Mouse (Mus musculus) left cerebral cortex, adult 8-10 months (tissue): ENCODE data around the gene Ap1s1. TPM values are rescaled to one million over a fixed set of nuclear protein-coding genes. Genes with fewer than 3 reads are reported as not detected.

Experiments
- DNase-seq, 2 experiments: peaks; one replicate each; pipeline ENCODE4 v3.0.0; 2022; ENCODE audit warnings: low spot score in 2 of 2
- total RNA-seq, 4 experiments: library from RNA; stranded (reverse); gene quantifications; 2 replicates each; pipeline ENCODE4 v1.2.4; 2022

The Ap1s1 gene
- 100 to 1,000 TPM; 318 to 379 (median 354) TPM for total RNA-seq

DNA sequence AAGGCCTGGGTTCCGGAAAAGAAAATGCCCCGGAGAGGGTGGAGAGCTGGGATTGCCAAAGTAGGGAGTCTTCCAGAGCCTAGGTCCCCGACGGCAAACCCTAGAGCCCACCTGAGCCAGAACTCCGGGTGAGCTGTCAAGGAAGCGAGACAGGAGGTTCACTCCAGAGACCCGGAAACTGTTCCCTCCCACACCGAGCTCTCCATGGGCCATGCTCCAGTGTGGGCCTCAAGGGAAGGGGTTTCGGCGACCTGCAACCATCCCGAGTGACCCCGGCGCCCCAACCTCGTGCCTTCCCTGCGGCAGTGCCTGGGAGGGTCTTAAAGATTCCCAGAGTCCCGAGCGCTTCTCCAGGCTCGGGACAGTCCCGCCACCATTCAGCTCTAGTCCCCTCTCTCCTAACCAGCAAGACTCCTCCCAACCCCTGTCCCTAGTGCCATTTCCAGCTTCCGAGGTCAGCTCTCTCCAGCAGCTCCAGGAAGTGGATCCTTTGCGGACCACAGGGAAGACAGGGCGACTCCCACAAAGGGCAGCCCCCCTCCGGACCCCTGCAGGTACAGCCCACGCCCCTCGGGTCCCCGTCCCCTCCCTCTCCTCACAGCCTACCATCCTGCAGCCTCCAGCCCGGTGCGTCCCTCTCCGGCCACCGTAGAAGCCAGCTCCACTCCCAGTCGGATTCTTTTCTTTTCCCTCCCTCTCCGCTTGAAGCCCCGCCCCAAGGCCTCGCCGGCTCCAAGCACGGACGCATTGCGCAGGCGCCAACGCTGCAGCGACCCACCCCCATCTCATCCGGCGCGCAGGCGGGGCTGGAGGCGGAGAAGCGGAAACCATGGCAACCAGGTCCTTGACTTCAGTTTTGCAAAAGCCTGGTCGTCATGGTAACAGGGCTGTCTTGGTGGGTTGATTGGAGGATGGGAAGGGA lies at the start of gene Ap1s1:
Gene Ap1s1, minus strand, starts transcription at position 734 of the 922 bp plus-strand sequence.
- peak; percentile 94 to 98 for DNase-seq

DNA sequence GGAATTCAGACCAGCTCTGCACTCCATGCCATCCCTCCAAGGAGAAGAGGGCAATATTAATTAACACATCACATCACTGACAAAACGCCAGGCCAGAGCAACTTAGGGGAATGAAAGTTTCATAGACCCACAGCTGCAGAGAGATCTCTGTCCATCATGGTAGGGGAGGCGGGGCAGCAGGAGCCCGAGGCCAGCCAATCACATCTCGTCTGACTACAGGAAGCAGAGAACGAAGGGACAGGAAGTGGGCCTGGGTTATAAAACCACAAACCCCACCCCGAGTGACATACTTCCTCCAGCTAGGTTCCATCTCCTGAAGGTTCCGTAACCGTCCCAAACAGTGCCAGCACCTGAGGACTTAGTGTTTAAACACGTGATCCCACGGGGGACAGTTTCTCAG lies 49.2 kb upstream of the Ap1s1 start:
- DNase-seq, result no peak

DNA sequence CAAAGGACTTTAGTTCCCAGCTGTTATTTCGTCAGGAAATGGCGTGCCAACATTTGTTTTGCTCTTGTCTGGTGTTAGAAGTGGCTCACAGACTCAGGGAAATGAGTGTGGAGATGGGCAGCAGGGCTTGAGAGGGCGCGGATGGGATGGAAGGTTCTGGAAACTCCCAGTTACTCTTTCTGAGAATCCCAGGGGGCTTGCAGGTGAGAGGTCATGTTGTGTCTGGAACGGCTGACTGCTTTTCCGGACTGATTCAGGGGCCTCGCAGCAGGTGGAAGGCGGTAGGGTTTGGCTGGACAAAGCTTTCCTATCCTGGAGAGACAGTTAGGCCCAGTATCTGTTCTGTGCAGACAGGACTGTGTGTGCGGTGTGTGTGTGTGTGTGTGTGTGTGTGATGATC lies 47.8 kb upstream of the Ap1s1 start:
- no peak for DNase-seq

DNA sequence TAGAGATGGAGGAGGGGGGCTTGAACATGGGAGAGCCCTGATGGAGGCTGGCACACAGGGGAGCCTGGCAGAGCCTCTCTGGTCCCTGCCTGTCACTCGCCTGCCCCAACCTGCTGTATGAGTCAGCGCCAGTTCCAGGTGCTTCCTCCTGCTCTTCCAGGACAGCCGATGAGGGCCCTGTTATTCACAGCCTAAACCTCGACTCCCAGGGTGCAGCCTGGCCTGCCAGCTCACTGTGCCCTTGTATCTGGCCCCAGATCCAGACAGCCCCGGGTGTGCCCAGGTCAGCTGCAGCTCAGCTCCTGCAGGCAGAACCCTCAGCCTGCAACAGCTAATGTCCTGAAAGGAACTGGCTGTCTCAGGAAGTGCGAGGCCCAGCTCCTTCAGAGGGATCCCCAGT lies 45.6 kb upstream of the Ap1s1 start:
- DNase-seq, result no peak

DNA sequence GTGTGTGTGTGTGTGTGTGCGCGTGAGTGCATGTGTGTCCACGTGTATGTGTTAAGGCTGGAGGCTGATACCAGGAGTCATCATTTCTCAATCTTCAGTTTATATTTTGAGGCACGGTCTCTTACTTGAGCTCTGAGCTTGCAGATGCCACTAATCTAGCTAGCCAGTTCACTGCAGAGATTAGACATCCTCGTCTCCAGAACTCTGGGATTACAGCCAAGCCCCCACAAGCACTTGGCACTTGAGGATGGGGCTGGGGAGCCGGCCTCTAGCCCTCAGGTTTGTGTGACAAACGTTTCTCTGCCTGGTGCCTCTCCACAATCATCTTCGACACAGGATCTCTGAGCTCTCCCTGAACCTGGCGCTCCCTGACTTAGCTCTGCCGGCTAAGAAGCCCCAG lies 44.9 kb upstream of the Ap1s1 start:
- no peak for DNase-seq

DNA sequence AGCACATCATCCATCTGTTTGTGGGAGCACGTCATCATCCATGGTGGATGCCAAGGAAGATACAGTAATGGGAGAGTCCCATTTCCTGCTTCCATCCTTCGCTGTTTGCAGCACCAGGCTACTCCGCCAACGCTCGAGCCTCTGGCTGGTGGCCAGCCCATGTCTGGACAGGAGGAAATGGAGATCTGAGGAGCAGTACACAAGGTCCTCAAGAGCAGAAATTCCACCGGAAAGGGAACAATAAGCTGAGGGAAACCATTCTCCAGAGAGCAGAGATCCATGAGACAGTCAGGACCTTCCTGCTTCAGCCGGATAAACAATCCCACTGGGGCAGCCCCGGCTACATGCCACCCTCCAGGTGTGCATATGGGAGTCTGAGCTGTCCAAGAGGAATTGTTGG lies 41.5 kb upstream of the Ap1s1 start:
- no peak for DNase-seq

DNA sequence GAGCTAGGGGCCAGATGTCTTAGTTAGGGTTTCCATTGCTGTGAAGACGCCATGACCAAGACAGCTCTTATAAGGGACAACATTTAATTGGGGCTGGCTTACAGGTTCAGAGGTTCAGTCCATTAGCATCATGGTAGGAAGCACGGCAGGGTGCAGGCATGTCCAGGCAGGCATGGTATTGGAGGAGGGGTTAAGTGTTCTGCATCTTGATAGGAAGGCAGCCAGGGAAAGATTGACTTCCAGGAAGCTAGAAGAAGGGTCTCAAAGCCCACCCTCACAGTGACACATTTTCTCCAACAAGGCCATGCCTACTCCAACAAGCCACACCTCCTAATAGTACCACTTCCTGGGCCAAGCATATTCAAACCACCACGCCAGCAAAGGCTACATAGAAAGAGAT lies 39.8 kb upstream of the Ap1s1 start:
- DNase-seq, result no peak

DNA sequence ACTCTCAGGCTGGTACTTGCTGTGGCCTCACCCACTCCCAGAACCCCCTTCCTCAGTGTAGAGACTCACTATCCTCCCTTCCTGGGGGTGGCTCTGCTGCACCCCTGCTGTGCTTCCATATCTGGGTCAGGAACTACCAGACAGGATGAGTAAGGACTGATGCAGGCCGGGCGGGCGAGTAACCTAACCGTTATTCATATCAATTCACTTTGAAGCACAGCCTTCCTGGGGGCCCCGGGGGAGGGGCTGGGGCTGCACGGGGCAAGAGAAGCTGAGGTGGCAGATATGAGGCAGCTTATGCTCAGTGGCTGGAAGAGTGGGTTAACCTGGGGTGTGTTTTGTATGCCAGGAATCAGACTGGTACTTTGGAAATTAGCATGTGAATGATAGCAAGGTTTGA lies 39.1 kb upstream of the Ap1s1 start:
- DNase-seq, result no peak

DNA sequence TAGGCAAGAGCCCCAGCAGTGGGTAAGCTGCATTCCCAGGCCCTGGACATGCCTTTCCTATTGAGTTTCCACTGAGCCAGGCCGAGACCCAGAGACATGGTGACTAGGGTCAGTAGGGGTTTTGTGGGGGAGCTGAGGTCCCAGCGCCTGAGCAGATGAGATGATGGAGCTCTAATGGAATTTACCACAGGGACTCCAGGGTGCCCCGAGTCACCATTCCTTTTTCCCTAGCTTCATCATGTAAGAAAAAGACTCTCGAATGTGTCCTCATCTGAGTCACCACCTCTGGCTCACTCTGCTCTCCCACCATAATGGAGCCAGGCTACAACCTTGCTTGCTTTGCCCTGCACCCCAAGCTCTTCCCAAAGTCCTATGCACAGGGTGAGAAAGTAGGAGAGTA lies 37.1 kb upstream of the Ap1s1 start:
- DNase-seq, result no peak

DNA sequence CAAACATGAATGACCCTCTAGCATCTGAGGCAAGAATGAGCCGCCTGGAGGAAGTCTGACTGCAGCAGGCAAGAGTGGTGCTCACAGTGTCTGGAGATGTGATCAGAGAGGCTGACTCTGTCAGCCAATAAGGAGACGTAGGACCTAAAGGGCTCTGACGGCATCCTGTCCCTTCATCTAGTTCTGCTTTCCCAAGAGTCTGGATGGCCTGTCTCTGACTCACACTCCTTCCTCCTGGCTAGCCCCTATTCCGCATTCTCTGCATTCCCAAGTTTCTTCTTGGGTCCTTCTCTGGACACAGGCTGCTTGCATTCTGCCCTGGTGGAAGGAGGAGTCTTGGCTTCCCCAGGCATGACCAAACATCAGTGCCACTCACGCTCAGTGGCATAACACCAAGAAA lies 33.9 kb upstream of the Ap1s1 start:
- no peak for DNase-seq

DNA sequence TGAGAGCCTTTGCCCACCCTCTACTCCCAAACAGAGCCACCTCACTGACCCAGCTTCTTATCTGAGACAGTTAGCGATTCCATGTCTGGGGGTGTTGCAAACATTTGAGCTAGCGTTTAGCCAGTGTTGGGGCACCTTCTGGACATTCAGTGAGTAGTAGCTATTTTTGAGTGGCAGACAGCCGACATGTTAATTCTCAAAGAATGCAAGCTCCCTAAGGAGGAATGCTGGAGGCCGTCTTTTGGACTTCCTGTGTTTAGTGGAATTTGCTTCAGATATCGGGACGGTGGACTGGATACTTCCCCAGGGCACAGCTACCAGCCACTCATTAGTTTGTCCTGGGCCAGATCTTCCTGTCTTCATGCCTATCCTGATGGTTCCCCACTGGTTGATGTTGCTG lies 32.7 kb upstream of the Ap1s1 start:
- DNase-seq, result no peak

DNA sequence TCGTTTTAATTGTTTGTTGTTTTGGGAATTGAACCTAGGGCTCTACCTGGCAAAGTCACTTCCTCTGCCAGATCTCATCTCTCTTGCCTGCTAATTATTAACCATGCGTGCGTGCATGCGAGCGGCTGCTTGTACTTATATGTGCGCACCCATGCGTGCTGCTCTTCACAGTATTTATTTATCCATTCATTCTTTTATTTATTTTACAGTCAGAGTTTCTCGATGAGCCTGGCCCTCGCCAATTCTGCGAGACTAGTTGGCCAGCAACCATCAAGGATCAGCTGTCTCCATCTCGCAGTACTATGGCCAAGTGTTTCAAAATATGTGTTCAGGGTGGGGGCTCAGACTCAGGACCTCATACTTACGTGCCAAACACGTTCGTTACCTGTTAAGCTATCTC lies 32.1 kb upstream of the Ap1s1 start:
- DNase-seq, result no peak

DNA sequence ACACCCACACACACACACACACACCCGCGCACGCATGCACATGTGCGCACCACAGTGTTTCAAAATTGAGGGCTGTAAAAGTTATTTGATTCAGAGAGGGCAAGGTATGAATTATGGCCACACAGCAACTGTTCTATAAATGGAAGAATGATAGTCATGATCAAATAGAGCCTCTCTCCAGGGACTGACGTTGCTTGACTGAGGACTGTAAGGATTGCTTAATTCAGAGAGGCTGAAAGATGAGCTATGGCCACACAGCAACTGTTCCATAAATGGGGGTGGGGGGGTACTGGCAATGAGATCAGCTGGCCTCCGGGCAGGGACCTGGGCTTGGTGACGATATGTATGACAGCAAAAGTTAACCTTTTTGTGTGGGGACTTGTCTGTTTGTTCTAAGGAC lies 31.3 kb upstream of the Ap1s1 start:
- DNase-seq, result no peak

DNA sequence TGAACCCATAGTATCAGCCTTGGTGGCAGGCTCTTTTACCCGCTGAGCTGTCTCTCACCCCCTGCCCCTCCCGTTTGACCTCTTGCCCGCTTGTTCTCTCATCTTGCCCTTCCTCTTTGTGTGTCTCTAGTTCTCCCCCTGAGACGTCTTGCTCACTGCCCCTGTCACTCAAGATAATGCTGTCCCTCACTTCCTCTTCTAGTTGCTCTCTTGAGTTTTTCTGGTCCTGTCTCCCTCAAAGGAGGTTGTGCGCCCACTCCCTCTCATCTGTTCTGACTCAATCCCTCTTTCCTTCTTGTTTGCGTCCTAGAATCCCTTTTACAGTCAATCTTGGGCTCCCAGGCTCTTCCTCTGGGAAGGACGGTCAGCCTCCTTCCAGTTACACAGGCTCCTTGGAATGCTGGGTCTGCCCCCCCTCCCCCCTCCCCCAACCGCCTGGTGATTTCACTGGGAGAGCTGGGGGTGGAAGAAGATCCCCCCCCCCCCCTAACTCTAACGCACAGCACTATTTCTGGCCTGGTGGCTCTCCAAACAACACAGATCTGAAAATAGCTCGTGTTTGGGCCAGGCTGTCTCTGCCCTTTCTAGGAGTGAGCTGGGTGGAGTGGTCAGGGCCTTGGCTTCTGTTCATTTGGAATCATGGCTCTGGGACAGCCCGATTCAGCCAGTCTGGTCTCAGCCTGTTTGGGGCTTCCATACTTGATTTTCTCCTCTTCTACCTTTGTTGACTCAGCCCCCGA lies 30.4 kb upstream of the Ap1s1 start:
- DNase-seq, result no peak

DNA sequence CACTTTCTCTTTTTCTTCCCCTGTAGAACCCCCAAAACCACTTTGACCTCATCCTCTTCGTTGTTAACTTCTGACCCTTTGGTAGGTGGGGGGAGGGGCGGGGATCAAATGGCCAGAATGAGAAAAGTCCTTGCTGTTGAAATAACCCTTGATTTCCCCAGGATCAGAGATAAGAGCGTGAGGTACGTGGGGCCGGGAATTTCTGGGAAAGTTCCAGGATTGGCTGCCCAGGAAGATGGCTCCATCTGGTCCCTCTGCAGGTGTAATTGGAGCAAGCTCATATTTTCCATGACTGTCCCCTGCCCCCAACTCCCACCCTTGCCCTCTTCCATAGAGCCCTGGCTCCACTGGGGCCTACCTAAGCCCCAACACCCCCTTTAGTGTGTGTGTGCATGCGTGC lies 29.8 kb upstream of the Ap1s1 start:
- no peak for DNase-seq

DNA sequence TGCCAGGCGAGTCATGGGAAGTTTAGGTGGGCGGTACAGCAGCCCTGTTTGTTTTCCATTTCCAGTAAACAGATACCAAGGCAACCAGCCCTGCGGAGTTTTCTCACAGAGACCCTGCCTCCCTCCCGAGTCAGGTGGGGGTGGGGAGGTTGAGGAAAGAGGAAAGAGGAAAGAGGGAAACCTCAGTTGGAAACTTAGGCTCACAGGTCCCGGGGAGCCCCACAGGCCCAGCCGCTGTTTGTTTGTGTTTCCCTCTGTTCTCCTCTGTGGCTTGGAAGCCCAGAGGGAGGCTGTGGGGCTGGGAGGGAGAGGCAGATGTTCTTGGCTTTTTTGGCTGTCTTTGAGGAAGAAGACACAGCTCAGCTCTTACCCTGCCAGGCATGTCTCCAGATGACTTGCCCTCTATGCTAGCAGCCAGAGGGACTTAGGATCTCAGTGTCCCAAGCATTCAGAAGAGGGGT lies 28.3 kb upstream of the Ap1s1 start:
- no peak for DNase-seq

DNA sequence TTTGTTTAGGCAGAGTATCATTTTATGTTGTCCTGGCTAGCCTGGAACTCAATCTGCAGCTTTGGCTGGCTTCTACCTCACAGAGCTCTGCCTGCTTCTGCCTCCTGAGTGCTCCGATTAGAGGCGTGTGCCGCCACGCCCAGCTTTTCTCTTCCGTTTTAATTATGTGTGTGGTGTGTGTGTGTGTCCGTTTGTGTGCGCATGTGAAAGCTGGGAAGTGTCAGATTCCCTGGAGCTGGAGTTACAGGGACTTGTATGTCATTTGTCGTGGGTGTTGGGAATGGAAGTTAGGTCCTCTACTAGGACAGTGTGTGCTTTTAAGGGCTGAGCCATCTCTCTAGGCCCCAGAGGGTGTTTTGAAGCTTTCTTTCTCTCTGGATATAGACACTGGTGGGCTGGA lies 27.2 kb upstream of the Ap1s1 start:
- no peak for DNase-seq

DNA sequence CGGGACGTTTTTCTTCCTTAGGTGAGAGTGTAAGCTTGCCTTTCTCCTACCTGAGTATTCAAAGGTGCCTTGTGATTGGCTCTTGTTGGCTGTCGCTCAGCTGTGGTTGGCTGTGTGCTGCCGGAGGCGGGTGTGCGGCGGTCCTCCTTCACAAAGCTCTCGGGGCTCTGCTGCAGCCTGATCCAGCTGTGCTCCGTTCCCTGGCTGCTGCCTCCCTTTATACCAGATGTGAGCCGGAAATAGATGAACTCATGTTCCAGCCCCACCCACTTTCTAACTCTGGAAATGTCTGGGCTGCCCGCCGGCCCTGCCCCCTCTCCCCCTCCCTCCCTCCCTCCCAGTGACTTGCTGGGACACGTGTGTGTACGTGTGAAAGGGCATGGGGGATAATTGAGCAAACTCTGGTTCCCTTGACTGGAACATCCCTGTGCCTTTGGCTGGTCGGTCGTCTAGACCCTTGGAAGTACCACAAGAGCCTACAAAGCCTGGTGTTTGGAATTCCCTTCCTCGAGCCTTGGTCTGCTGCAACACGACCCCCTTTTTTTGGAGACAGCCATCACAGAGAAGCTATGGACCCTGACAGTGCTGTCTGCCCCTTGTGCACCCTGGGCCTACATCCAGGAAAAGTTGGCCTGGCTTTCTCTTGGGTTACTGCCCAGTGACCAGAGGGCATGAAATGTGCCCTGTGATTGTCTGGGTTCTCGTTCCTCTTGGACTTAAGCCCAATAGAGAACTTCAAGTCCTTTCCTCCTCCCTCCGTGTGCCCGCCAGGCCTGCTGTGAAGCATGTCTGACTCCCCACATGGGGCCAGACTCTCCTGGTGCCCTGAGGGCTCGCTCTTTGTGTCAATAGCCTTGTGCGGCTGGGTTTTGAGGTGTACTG lies 26.4 kb upstream of the Ap1s1 start, which contains the start of gene Serpine1:
Gene Serpine1, minus strand, starts transcription at position 190 of the 882 bp plus-strand sequence.
- DNase-seq, result peak in 1 of 2 experiments; percentile 74

DNA sequence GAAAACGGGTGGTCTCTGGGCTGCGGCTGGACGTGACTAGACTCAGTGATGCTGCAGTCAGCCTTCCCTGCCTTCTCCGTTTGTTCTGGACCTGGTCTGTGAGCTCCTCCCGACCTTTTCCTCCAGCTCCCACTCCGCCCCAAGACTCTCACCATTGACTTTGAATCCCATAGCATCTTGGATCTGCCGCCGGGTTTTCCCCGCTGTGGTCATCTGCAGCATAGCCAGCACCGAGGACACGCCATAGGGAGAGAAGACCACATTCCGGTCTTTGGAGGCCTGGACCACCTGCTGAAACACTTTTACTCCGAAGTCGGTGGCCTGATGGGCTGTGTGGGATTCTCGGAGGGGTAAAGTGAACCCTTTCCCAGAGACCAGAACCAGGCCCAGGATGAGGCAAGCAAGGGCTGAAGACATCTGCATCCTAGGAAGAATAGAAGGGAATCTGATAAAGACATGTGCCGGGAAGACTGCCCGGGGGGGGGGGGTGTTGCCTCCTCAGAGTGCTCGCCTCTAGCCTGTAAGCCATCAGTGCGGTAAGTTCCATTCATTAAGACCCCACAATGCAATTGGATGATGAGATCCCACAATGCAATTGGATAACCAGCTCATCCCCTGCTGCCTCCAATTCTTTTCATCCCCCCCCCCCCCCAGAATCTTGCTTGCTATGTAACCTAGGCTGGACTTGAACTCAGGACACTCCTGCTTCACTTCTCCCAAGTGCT lies 25.1 kb upstream of the Ap1s1 start:
- DNase-seq, result no peak

DNA sequence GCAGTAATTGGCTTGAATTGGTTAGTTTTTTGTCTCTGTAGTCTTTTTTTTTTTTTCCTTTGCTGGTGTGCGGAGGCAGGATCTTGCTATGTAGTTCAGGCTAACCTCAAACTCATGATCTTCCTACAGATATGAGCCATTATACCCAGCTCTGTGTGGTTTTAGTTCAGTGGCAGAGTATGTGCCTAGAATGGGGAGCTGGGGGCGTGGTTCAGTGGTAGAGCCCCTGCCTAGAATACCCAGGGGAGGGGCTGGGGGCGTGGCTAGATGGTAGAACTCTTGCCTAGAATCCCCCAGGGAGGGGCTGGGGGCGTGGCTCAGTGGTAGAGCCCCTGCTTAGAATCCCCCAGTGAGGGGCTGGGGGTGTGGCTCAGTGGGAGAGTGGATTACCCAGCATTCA lies 22.8 kb upstream of the Ap1s1 start:
- no peak for DNase-seq

DNA sequence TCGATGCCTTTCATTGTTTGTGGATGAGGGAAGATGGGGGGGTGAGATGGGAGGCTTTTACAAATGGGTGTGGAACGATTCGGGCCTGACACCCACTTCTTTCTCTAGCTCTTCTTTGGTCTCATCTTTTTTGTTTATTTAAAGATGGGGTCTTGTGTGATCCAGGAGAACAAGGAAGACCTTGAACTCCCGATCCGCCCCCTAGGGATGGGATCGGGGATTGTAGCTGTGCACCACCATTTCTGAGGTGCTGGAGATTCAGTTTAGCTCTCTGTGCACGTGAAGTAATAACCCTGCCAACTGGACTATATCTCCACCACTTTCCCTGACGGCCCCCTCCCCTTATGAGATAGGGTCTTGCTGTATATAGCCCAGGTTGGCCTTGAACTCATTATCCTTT lies 20.0 kb upstream of the Ap1s1 start:
- DNase-seq, result no peak
